Mouse (Mus musculus) spleen, postnatal 36 days (tissue): ENCODE results near the gene Lsmem1.

Experiments used
- DNase-seq, 2 experiments: peaks; one replicate each; pipeline ENCODE4 v3.0.0; 2022; ENCODE audit warnings: low spot score in 2 of 2, mixed read lengths in 1 of 2

Gene Lsmem1

GRCm38 (mm10) chr12:40199302-40199701 lies at the start of gene Lsmem1:
Gene Lsmem1, minus strand, starts transcription at chr12:40199490.
- peak in 1 of 2 experiments; percentile 14 for DNase-seq

DNA sequence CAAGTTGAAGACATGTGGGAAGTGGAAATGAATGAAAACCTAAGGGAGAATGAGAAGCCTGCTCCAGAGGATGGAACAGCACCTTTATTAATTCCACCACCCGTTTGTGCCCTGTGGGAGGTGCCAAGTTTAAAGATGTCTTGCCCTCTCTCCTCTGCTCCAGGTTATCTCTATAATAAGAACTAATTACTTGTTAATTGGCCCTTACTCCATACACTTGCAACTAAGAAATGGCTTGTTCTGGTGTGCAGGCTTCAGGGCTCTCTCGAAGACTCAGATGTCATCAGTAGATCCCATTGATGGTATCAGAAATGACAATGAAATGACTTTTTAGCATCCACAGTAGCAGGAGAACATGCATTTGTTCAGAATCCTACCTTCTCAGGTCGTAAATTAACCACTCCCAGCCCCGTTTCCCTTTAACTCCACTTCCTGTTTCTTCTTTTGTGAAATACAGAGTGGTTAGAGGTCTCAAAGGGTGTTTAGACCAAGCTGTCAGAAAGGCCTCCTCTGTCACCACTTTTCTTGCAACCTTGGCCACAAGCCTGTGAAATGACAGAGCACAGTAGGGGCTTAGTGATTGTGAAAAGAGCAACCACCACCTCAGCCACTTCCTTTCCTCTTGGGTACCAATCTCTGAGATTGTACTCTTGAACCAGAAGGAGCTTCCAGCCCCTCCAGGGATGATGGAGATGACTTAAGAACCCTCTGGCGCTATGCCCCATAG lies 49.3 kb upstream of the Lsmem1 start, which contains the start of gene Ifrd1:
TSS of gene Ifrd1 (minus strand) at position 51 of the 727 bp plus-strand sequence.
- peak; percentile 8 to 36 for DNase-seq

GRCm38 (mm10) chr12:40247976-40248375 lies 48.7 kb upstream of the Lsmem1 start:
- DNase-seq = peak in 1 of 2 experiments; percentile 10

DNA sequence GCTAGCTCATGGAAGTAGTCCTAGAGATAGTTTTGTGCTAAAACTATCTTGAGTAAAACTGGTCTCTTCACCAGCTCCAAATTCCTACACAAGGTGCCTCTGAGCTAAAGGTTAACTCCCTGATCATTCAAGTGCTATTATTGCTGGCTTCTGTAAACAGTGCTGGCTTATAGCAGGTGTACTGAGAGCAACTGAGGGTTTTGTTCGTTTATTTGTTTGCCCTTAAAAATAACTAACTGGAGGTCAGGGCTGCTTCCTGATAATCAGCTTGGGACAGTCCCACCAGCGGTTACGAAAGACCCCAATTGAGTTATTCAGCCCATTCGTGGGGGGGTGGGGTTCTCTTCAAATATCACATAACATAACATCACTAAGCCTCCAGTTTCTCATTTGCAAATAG lies 48.1 kb upstream of the Lsmem1 start:
- no peak for DNase-seq

GRCm38 (mm10) chr12:40245434-40245970 lies 46.2 kb upstream of the Lsmem1 start:
- no peak for DNase-seq

DNA sequence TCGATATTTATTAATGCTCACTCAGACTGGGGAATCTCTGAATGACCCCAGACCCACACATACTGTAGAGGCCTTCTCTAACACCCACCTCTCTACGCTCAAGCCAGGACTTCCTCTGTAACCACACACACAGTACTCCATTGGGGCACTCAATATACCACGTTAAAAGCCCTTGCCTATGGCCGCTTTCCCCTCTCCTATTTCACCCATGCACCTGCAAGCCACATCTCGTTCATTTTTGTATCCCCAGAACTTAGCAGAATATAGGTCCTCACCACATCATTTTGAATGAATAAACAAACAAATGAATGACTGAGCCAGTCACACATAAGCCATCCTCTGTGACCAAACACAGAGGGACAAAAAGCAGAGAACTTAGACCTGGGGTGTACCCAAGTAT lies 45.6 kb upstream of the Lsmem1 start:
- DNase-seq = no peak

DNA sequence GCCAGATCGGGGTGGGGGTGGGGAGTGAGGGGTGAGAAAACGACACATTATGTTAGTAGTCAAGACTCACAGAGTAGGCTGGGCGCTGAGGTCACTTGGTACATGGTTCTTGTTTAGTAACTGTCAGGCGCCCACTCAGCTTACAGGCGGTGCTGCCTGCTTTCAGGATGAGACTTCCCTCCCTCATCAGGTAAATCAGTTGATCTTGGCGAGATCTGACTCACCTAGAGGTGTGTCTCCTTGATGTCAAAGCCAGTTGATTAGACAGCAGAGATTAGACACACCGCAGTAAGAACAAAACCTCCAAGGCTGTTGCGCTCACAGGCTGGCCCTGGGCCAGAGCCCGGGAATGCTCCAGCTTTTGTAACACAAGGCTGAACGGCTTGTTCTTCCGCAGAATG lies 44.5 kb upstream of the Lsmem1 start:
- no peak for DNase-seq

GRCm38 (mm10) chr12:40243241-40243640 lies 44.0 kb upstream of the Lsmem1 start:
- DNase-seq = no peak

DNA sequence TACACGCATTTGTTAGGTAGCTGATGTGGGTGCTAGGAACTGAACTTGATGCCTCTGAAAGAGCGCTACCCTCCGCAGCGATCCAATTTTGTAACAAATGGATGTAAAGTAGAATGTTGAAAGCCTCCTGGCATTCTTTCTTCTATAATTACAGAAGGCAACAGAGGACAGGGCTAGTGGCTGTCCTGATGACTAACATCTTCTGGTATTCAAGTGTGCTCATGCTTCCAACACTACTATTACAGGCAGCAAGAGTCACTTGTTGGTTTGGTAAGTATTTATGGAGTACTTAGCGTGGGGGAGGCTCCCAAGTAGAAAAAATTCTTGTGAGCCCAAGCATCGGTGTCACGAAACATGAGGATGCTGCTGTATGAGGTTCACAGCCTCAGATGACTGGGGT lies 39.9 kb upstream of the Lsmem1 start:
- DNase-seq = no peak

GRCm38 (mm10) chr12:40232231-40232630 lies 32.9 kb upstream of the Lsmem1 start:
- DNase-seq = no peak

- no peak for DNase-seq
Measured at GRCm38 (mm10) chr12:40231632-40232031, 32.3 kb upstream of the Lsmem1 start.

DNA sequence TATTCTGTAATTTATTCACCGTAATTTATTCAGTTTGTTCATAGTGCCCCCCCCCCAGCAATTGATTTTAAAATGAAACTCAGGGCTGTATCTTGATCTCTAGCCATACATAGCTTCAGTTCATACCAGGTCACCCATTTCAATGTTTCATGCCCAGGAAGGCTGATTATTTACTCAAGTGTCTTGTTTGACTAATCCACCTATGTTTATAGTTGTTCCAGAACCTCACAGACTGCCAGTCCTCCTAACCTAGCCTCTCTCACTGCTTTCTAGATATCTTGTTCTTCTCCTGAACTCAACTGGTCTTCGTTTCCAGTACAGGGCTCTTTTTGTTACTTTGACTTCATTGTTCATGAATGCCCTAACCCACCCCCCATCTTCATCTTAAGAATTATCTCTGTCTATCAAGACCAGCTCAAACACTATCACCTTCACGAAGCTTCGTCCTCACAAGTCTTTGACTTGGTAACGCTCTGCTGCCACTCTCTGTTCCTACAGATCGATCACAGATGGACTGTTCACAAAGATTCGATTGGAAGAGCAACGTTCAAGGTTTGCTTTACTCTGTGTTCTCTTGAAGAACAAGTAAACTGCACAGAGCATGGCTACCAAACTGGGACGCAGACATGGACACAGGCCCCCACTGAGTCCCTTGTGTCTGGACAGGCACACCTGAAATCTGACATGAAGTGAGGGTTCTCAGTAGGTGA lies 25.0 kb upstream of the Lsmem1 start:
- no peak for DNase-seq

DNA sequence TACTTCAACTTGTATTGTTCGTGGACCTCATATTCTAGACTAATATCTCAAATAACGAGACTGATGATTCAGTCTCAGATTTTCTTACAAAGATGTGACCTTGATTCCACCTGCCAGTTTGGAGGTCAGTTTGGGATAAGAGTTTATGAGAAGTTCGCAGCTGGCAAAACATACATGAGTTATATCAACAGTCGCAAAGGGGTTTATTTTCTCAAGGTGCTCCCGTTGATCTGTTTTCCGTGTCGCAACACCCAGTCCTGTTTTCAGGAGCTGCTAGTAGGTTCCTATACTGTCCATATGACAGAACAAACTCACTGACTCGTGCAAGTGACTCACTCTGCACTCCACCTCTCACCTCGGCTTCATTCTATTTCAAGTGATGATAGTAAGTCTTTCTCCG lies 24.4 kb upstream of the Lsmem1 start:
- DNase-seq = no peak

GRCm38 (mm10) chr12:40223082-40223619 lies 23.9 kb upstream of the Lsmem1 start:
- DNase-seq = peak; percentile 98

DNA sequence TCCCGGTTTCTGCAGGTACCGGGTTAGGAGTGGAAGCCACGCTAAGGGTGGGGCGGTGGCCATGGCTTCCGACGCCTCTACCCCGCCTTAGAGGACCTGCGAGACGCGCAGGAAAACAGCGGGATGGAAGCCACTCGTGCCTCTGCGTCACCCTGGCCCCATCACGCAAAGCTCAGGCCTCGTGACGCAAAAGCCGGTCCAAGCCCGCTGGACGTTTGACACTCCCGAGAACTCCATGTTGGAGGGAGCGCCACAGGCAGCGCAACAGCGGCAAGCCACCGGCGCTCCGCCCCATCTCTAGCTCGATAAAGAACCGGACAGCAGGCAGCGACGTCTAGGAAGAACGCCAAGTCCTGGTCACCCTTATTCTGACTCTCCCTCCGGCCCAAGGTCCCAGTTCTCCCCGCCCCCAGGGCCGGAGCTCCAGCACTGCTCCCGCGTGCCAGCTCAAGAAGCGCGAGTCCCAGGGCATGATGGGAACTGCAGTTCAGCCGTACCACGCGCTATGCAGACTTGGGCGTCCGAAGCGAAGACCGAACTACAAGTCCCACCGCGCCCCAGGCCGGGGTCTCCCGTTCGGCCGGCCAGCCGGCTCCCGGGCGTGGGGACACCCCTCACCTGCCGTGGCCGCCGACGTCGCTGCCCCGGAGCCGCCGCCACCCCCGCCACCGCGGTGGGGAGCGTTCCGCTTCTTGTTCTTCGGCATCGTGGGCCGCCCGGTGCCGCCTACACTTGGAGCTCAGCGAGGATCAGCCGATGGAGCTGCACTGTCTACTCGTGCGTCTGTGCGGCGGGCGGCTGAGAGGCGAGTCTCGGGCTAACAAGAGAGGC lies 23.2 kb upstream of the Lsmem1 start:
- peak; percentile 93 to 95 for DNase-seq

- DNase-seq = no peak
Measured at GRCm38 (mm10) chr12:40221611-40222010, 22.3 kb upstream of the Lsmem1 start.

DNA sequence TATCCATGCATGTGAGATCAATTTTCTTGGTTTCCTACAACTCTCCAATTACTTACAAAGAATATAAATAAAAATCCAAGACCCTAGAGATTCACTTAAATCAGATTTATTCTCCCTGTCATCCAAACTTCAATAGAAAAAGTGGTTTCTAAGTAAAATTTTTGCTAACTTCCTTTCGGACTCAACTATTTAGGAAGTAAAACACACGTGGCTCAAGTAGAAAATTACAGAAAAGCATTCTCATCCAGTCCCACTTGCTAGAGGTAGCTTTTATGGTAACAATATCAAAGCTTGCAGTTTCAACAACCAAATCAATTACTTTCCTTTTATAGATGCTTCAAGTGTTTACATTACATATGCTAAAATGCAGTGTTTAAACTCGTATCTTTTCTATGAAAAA lies 21.6 kb upstream of the Lsmem1 start:
- no peak for DNase-seq

- DNase-seq = no peak
Measured at GRCm38 (mm10) chr12:40220001-40220570, 20.8 kb upstream of the Lsmem1 start.

- no peak for DNase-seq
Measured at GRCm38 (mm10) chr12:40218430-40218945, 19.2 kb upstream of the Lsmem1 start.

DNA sequence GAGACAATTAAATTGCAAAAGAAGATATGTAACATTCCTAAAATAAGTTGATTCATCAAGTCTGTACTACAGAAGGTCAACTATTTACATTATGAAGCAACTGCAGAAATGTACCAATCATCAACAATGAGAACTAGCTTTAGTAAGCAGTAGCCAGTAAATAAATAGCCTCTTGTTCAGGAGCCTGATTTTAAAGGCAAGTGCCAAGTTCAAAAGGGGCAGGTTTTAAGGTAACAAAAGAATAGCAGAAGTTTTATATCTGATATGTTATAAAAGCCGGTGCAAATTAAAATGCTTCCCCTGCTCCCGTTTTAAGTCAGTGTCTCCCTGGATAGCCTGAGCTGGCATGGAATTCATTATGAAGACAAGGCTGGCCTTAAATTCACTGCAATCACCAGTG lies 18.5 kb upstream of the Lsmem1 start:
- DNase-seq = no peak
